13 mouse cellular contexts compared by ENCODE assay signal in the genomic region with DNA sequence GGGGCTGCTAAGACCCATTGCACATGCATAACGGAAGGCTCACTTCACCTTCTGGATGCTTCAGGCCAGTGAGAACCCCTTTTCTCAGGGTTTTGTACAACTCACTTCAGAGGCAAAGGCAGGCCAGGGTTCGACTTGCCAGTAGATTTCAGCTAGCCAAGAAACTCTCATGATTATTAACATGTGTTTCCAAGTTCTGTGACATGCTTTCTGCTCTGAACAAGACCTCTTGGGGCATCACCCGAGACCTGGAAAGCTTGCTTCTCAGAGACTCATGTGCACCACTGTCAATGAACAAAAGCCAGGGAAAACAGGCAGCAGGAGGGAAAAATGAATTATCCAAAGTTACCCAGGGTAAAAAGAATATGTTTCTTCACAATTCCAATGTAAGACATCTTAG.
DNase-seq lines count a peak whose midpoint lies in the region; ATAC-seq and TF ChIP-seq lines count a peak whose summit lies in the region.
"Had no signal": no experiment of that assay in that cellular context is flagged by ENCODE, and none has a peak within 500 bp of the region (broad histone marks: within the 10 kb centered on the region; RNA-seq: fewer than 3 reads in every experiment).

No protein-coding gene starts in this region.

- peak; percentile 92 for DNase-seq in heart, adult 11 months
- DNase-seq in heart, postnatal 14 days: no peak
- no peak for DNase-seq in limb, embryonic 10.5 days (ENCODE audit: low spot score)
- DNase-seq in MEL (ENCODE audit: low read depth, low spot score): no peak
- DNase-seq in liver, embryonic 14.5 days (ENCODE audit: low read depth in 3 of 3, low spot score in 3 of 3): no peak
- no peak for DNase-seq in right cerebral cortex, postnatal 14 days
- no peak for DNase-seq in urinary bladder, adult 18-20 months (ENCODE audit: low spot score in 2 of 2)

- no peak for ATAC-seq in limb, embryonic 15.5 days (ENCODE audit: insufficient number of reproducible peaks, low FRiP score, low TSS enrichment, low read depth)
- ATAC-seq in liver, embryonic 14.5 days (ENCODE audit: insufficient read depth): no peak
- ATAC-seq: forebrain, embryonic 16.5 days; intestine, embryonic 16.5 days; Patski had no signal

- no peak overlapping the region for H3K4me2 ChIP-seq in limb, embryonic 15.5 days
- H3K4me2 ChIP-seq in liver, embryonic 14.5 days (ENCODE audit: low read depth): peak overlapping the region; percentile 92; the same call in 1 of the 2 replicates
- H3K4me2 ChIP-seq: lung, embryonic 14.5 days had no signal

- H3K27me3 ChIP-seq in limb, embryonic 15.5 days: no peaks in the 10 kb centered on the region
- peaks cover 31% of the 10 kb centered on the region for H3K27me3 ChIP-seq in limb, embryonic 10.5 days (ENCODE audit: low read depth, poor library complexity, severe bottlenecking)
- H3K27me3 ChIP-seq in MEL (ENCODE audit: control insufficient read depth in 1 of 2, insufficient read depth in 2 of 2, low read length in 2 of 2): no peaks in the 10 kb centered on the region
- no peaks in the 10 kb centered on the region for H3K27me3 ChIP-seq in liver, embryonic 14.5 days (ENCODE audit: control insufficient read depth, insufficient read depth, low read length)
- H3K27me3 ChIP-seq: Patski had no signal

- H3K9ac ChIP-seq in limb, embryonic 15.5 days: no peak overlapping the region
- H3K9ac ChIP-seq in MEL (ENCODE audit: control insufficient read depth, low read depth, low read length, poor library complexity, severe bottlenecking): no peak overlapping the region
- H3K9ac ChIP-seq in liver, embryonic 14.5 days (replicated peaks): no peak overlapping the region
- H3K9ac ChIP-seq: lung, embryonic 14.5 days had no signal

- TF ChIP-seq CTCF in MEL (IDR thresholded peaks at IDR 0.05 in 2 of 3, conservative IDR thresholded peaks at IDR 0.05 in 1 of 3; ENCODE audit: control insufficient read depth in 1 of 3, insufficient read depth in 1 of 3, low read depth in 2 of 3, low read length in 3 of 3, poor library complexity in 1 of 3, severe bottlenecking in 1 of 3): no peak
- TF ChIP-seq CTCF in liver, embryonic 14.5 days (IDR thresholded peaks at IDR 0.05; ENCODE audit: low read depth): no peak

- H3K9me3 ChIP-seq in limb, embryonic 15.5 days: no peaks in the 10 kb centered on the region
- no peaks in the 10 kb centered on the region for H3K9me3 ChIP-seq in limb, embryonic 10.5 days (replicated peaks)
- H3K9me3 ChIP-seq in MEL (replicated peaks; ENCODE audit: insufficient read depth, low read length): no peaks in the 10 kb centered on the region
- no peaks in the 10 kb centered on the region for H3K9me3 ChIP-seq in liver, embryonic 14.5 days (ENCODE audit: control insufficient read depth, low read length)

- H3K27ac ChIP-seq in limb, embryonic 15.5 days: peak overlapping the region; percentile 57; the same call in 1 of the 2 replicates
- no peak overlapping the region for H3K27ac ChIP-seq in limb, embryonic 10.5 days
- no peak overlapping the region for H3K27ac ChIP-seq in MEL (ENCODE audit: control insufficient read depth, low read depth, low read length)
- no peak overlapping the region for H3K27ac ChIP-seq in liver, embryonic 14.5 days

- H3K4me1 ChIP-seq in limb, embryonic 15.5 days: peaks cover 53% of the 10 kb centered on the region
- H3K4me1 ChIP-seq in limb, embryonic 10.5 days: peaks cover 54% of the 10 kb centered on the region
- H3K4me1 ChIP-seq in MEL (ENCODE audit: control insufficient read depth in 1 of 2, insufficient read depth in 2 of 2, low read length in 2 of 2): peaks cover 9 to 11% of the 10 kb centered on the region in 2 experiments
- H3K4me1 ChIP-seq in liver, embryonic 14.5 days (replicated peaks; ENCODE audit: control insufficient read depth in 2 of 2, insufficient read depth in 2 of 2, low read length in 1 of 2): peaks cover 23 to 32% of the 10 kb centered on the region in 2 experiments

- no peak overlapping the region for H3K4me3 ChIP-seq in limb, embryonic 15.5 days
- H3K4me3 ChIP-seq in limb, embryonic 10.5 days: no peak overlapping the region
- no peak overlapping the region for H3K4me3 ChIP-seq in MEL (ENCODE audit: control insufficient read depth in 1 of 2, insufficient read depth in 1 of 2, low read depth in 2 of 2, low read length in 2 of 2)
- H3K4me3 ChIP-seq in liver, embryonic 14.5 days (ENCODE audit: insufficient read depth in 1 of 2, low read depth in 2 of 2, low read length in 2 of 2): no peak overlapping the region
- H3K4me3 ChIP-seq: myocyte had no signal

- 0 out of 4 replicates have a peak, but pooled peaks of 1 of the 2 experiments have one; percentile 3 for TF ChIP-seq POLR2A in MEL (IDR thresholded peaks at IDR 0.05; ENCODE audit: control insufficient read depth in 1 of 2, insufficient read depth in 1 of 2, low read depth in 1 of 2, low read length in 2 of 2, poor library complexity in 1 of 2)

- no peak for TF ChIP-seq RAD21 in MEL (IDR thresholded peaks at IDR 0.05; ENCODE audit: low read depth, low read length)

- H3K36me3 ChIP-seq in limb, embryonic 15.5 days: peaks cover 15% of the 10 kb centered on the region
- 0 out of 2 replicates have a peak, but pooled peaks cover 5% of the 10 kb centered on the region for H3K36me3 ChIP-seq in limb, embryonic 10.5 days
- H3K36me3 ChIP-seq in MEL (ENCODE audit: control insufficient read depth in 1 of 2, insufficient read depth in 2 of 2, low read length in 2 of 2): peaks cover 8 to 22% of the 10 kb centered on the region in 2 experiments
- H3K36me3 ChIP-seq in liver, embryonic 14.5 days (replicated peaks; ENCODE audit: control insufficient read depth, insufficient read depth, low read depth): peaks cover 3% of the 10 kb centered on the region; the same call in 1 of the 2 replicates

- TF ChIP-seq EP300 in MEL (IDR thresholded peaks at IDR 0.05; ENCODE audit: low read depth in 1 of 2, low read length in 2 of 2): no peak
- no peak for TF ChIP-seq EP300 in liver, embryonic 14.5 days (IDR thresholded peaks at IDR 0.05; ENCODE audit: low read depth)

- H3K79me2 ChIP-seq in MEL (ENCODE audit: control insufficient read depth, insufficient read depth, low read length, poor library complexity): no peaks in the 10 kb centered on the region

- WGBS in limb, embryonic 15.5 days: 28% methylated on average over 3 of the region's 3 CpGs
- 50% methylated on average over 3 of the region's 3 CpGs for WGBS in limb, embryonic 10.5 days
- WGBS in liver, embryonic 14.5 days (ENCODE audit: insufficient replicate concordance): 63% methylated on average over 3 of the region's 3 CpGs

- intact Hi-C loops in heart, postnatal 14 days (cut with DNase I): loop anchor here (2.0 to 5.0 kb wide), 3 partner anchors 534 to 804 kb away; no protein-coding TSS in a partner anchor

TF ChIP-seq in MEL, 35 proteins besides CTCF, POLR2A, EP300 and RAD21:
- TF ChIP-seq TCF12 (IDR thresholded peaks at IDR 0.05; ENCODE audit: low read depth, low read length): no peak
- TF ChIP-seq MAZ (IDR thresholded peaks at IDR 0.05; ENCODE audit: low read depth, low read length): 0 out of 2 replicates have a peak, but pooled peaks have one; percentile 0
- TF ChIP-seq CHD1 (IDR thresholded peaks at IDR 0.05; ENCODE audit: low read depth, low read length): no peak
